Comparison of ENCODE assay signal across 8 mouse cellular contexts in genomic region chr12:84053173-84053572, GRCm38 (mm10). TPM values are rescaled to one million over a fixed set of nuclear protein-coding genes. Genes with fewer than 3 reads are reported as not detected.
DNase-seq lines count a peak whose midpoint lies in the region; ATAC-seq lines count a peak whose summit lies in the region.

No protein-coding gene starts in this region.

- H3K27me3 ChIP-seq in kidney, embryonic 16.5 days (ENCODE audit: insufficient read depth, low read length) = peaks cover 11% of the 10 kb centered on the region
- H3K27me3 ChIP-seq in embryonic facial prominence, embryonic 13.5 days = peaks cover 22% of the 10 kb centered on the region
- H3K27me3 ChIP-seq in hindbrain, embryonic 15.5 days = 0 out of 2 replicates have a peak, but pooled peaks cover 3% of the 10 kb centered on the region

- no peak for ATAC-seq in kidney, embryonic 16.5 days (ENCODE audit: low FRiP score, low TSS enrichment)
- ATAC-seq in embryonic facial prominence, embryonic 13.5 days (ENCODE audit: insufficient number of reproducible peaks, insufficient read depth, low FRiP score, low TSS enrichment, low read depth) = no peak
- no peak for ATAC-seq in hindbrain, embryonic 15.5 days (ENCODE audit: low FRiP score, low read depth)

- peak overlapping the region; percentile 78 for H3K4me2 ChIP-seq in kidney, embryonic 16.5 days (replicated peaks; ENCODE audit: low read depth, low read length)
- H3K4me2 ChIP-seq in embryonic facial prominence, embryonic 13.5 days = peak overlapping the region; percentile 76
- H3K4me2 ChIP-seq in hindbrain, embryonic 15.5 days = peak overlapping the region; percentile 86

- no peak overlapping the region for H3K27ac ChIP-seq in kidney, embryonic 16.5 days (ENCODE audit: low read length)
- no peak overlapping the region for H3K27ac ChIP-seq in embryonic facial prominence, embryonic 13.5 days
- no peak overlapping the region for H3K27ac ChIP-seq in hindbrain, embryonic 15.5 days (replicated peaks)

- H3K4me1 ChIP-seq in kidney, embryonic 16.5 days (ENCODE audit: insufficient read depth, low read length) = peaks cover 4% of the 10 kb centered on the region; the same call in 1 of the 2 replicates
- H3K4me1 ChIP-seq in embryonic facial prominence, embryonic 13.5 days = 0 out of 2 replicates have a peak, but pooled peaks cover 6% of the 10 kb centered on the region
- H3K4me1 ChIP-seq in hindbrain, embryonic 15.5 days (replicated peaks) = peaks cover 5% of the 10 kb centered on the region

- H3K36me3 ChIP-seq in kidney, embryonic 16.5 days (ENCODE audit: insufficient read depth, low read length) = no peaks in the 10 kb centered on the region
- H3K36me3 ChIP-seq in embryonic facial prominence, embryonic 13.5 days = no peaks in the 10 kb centered on the region
- no peaks in the 10 kb centered on the region for H3K36me3 ChIP-seq in hindbrain, embryonic 15.5 days

- peak overlapping the region; percentile 50 for H3K4me3 ChIP-seq in kidney, embryonic 16.5 days (ENCODE audit: low read length)
- peak overlapping the region; percentile 47 for H3K4me3 ChIP-seq in embryonic facial prominence, embryonic 13.5 days
- peak overlapping the region; percentile 50 for H3K4me3 ChIP-seq in hindbrain, embryonic 15.5 days

- H3K9ac ChIP-seq in kidney, embryonic 16.5 days (replicated peaks; ENCODE audit: low read length) = peak overlapping the region; percentile 59
- H3K9ac ChIP-seq in embryonic facial prominence, embryonic 13.5 days = peak overlapping the region; percentile 62; the same call in 1 of the 2 replicates
- H3K9ac ChIP-seq in hindbrain, embryonic 15.5 days = peak overlapping the region; percentile 34

- WGBS in kidney, embryonic 16.5 days = 12% methylated on average over 16 of the region's 16 CpGs
- WGBS in embryonic facial prominence, embryonic 13.5 days = 13% methylated on average over 16 of the region's 16 CpGs
- 11% methylated on average over 16 of the region's 16 CpGs for WGBS in hindbrain, embryonic 15.5 days

- no peak for DNase-seq in kidney, postnatal 10 days
- DNase-seq in neural tube, embryonic 10.5 days (ENCODE audit: extremely low spot score, low spot score) = peak; percentile 39
- no peak for DNase-seq in gastrocnemius, postnatal 4 days (ENCODE audit: low spot score in 2 of 2)
- DNase-seq in lung, postnatal 14 days = no peak
- no peak for DNase-seq in thymus, adult 18-20 months

- peaks cover 4% of the 10 kb centered on the region; the same call in 1 of the 2 replicates for H3K9me3 ChIP-seq in kidney, embryonic 16.5 days (ENCODE audit: low read length)
- H3K9me3 ChIP-seq in embryonic facial prominence, embryonic 13.5 days = peaks cover 4% of the 10 kb centered on the region; the same call in 1 of the 2 replicates
- H3K9me3 ChIP-seq in hindbrain, embryonic 15.5 days = 0 out of 2 replicates have a peak, but pooled peaks cover 5% of the 10 kb centered on the region

RNA-seq across cellular contexts. Expression of gene Acot3, which starts 1.2 kb away (rescaled TPM):
- 2.6 and 3.4 TPM in 2 replicates for polyA plus RNA-seq in kidney, embryonic 16.5 days (2015; fragmentation: Nextera tagmentation; extraction: Ambion mirVana)
- polyA plus RNA-seq in embryonic facial prominence, embryonic 13.5 days (2015; fragmentation: Nextera tagmentation; extraction: Ambion mirVana) = not detected in 2 replicates
- 1.3 and 1.4 TPM in 2 replicates for polyA plus RNA-seq in hindbrain, embryonic 15.5 days (2015; fragmentation: Nextera tagmentation; extraction: Ambion mirVana)
- total RNA-seq in gastrocnemius, postnatal 4 days (2021) = not detected

RNA-seq across cellular contexts. Expression of gene Gm49366, which starts 14.4 kb away (rescaled TPM):
- polyA plus RNA-seq in kidney, embryonic 16.5 days (2015; fragmentation: Nextera tagmentation; extraction: Ambion mirVana) = not detected in 2 replicates
- polyA plus RNA-seq in embryonic facial prominence, embryonic 13.5 days (2015; fragmentation: Nextera tagmentation; extraction: Ambion mirVana) = not detected in 2 replicates
- not detected in 2 replicates for polyA plus RNA-seq in hindbrain, embryonic 15.5 days (2015; fragmentation: Nextera tagmentation; extraction: Ambion mirVana)
- not detected for total RNA-seq in gastrocnemius, postnatal 4 days (2021)

RNA-seq across cellular contexts. Expression of gene Acot4, which starts 15.0 kb away (rescaled TPM):
- polyA plus RNA-seq in kidney, embryonic 16.5 days (2015; fragmentation: Nextera tagmentation; extraction: Ambion mirVana) = 8.0 and 11.5 TPM in 2 replicates
- polyA plus RNA-seq in embryonic facial prominence, embryonic 13.5 days (2015; fragmentation: Nextera tagmentation; extraction: Ambion mirVana) = 0.22 and 0.81 TPM in 2 replicates
- polyA plus RNA-seq in hindbrain, embryonic 15.5 days (2015; fragmentation: Nextera tagmentation; extraction: Ambion mirVana) = 0.32 and 0.58 TPM in 2 replicates
- total RNA-seq in gastrocnemius, postnatal 4 days (2021) = under 1 TPM; 0.32 to 0.93 TPM

RNA-seq across cellular contexts. Expression of gene Acot5, which starts 16.0 kb away (rescaled TPM):
- polyA plus RNA-seq in kidney, embryonic 16.5 days (2015; fragmentation: Nextera tagmentation; extraction: Ambion mirVana) = not detected in 2 replicates
- polyA plus RNA-seq in embryonic facial prominence, embryonic 13.5 days (2015; fragmentation: Nextera tagmentation; extraction: Ambion mirVana) = 0.18 TPM in 1 of 2 replicates, not detected in the other
- 0.44 and 0.46 TPM in 2 replicates for polyA plus RNA-seq in hindbrain, embryonic 15.5 days (2015; fragmentation: Nextera tagmentation; extraction: Ambion mirVana)
- under 1 TPM; 0.21 to 0.34 TPM for total RNA-seq in gastrocnemius, postnatal 4 days (2021)

RNA-seq across cellular contexts. Expression of gene Acot1, which starts 43.9 kb away (rescaled TPM):
- 69.0 and 69.8 TPM in 2 replicates for polyA plus RNA-seq in kidney, embryonic 16.5 days (2015; fragmentation: Nextera tagmentation; extraction: Ambion mirVana)
- 44.9 and 45.4 TPM in 2 replicates for polyA plus RNA-seq in embryonic facial prominence, embryonic 13.5 days (2015; fragmentation: Nextera tagmentation; extraction: Ambion mirVana)
- polyA plus RNA-seq in hindbrain, embryonic 15.5 days (2015; fragmentation: Nextera tagmentation; extraction: Ambion mirVana) = 91.0 and 98.0 TPM in 2 replicates
- 10 to 100 TPM; 18.4 to 21.5 TPM for total RNA-seq in gastrocnemius, postnatal 4 days (2021)
